Mouse (Mus musculus) thymus, postnatal 25 days (tissue): ENCODE data around the gene Lcn4.

ENCODE experiments used
- DNase-seq: peaks from one replicate; pipeline ENCODE4 v3.0.0; 2022

The Lcn4 gene

GRCm38 (mm10) chr2:26671182-26671581 lies at the start of gene Lcn4:
Gene Lcn4 (minus strand): TSS chr2:26671282.
- DNase-seq: no peak

GRCm38 (mm10) chr2:26686171-26686675 lies 15.1 kb upstream of the Lcn4 start:
- DNase-seq: no peak

GRCm38 (mm10) chr2:26668746-26669145 lies 2.3 kb downstream of the Lcn4 start:
- DNase-seq: peak; percentile 33

- DNase-seq: peak; percentile 70
Observed at GRCm38 (mm10) chr2:26663551-26663950, 7.5 kb downstream of the Lcn4 start.

GRCm38 (mm10) chr2:26663112-26663511 lies 8.0 kb downstream of the Lcn4 start:
- DNase-seq: no peak

GRCm38 (mm10) chr2:26662509-26662882 lies 8.6 kb downstream of the Lcn4 start:
- DNase-seq: no peak

- DNase-seq: peak; percentile 35
Observed at GRCm38 (mm10) chr2:26661768-26662508, 9.1 kb downstream of the Lcn4 start.

- DNase-seq: peak; percentile 45
Observed at GRCm38 (mm10) chr2:26661143-26661752, 9.8 kb downstream of the Lcn4 start.

GRCm38 (mm10) chr2:26657426-26657825 lies 13.7 kb downstream of the Lcn4 start:
- DNase-seq: no peak

GRCm38 (mm10) chr2:26654687-26655086 lies 16.4 kb downstream of the Lcn4 start:
- no peak for DNase-seq

GRCm38 (mm10) chr2:26646643-26647293 lies 24.3 kb downstream of the Lcn4 start:
- peak; percentile 80 for DNase-seq

GRCm38 (mm10) chr2:26643942-26644341 lies 27.1 kb downstream of the Lcn4 start:
- DNase-seq: peak; percentile 56

GRCm38 (mm10) chr2:26641006-26641647 lies 30.0 kb downstream of the Lcn4 start:
- DNase-seq: no peak

GRCm38 (mm10) chr2:26639838-26640830 lies 30.9 kb downstream of the Lcn4 start:
- peak; percentile 96 for DNase-seq

GRCm38 (mm10) chr2:26639083-26639482 lies 32.0 kb downstream of the Lcn4 start:
- DNase-seq: peak; percentile 75

GRCm38 (mm10) chr2:26638572-26638971 lies 32.5 kb downstream of the Lcn4 start:
- no peak for DNase-seq

- DNase-seq: no peak
Observed at GRCm38 (mm10) chr2:26638039-26638438, 33.0 kb downstream of the Lcn4 start.

- no peak for DNase-seq
Observed at GRCm38 (mm10) chr2:26637316-26637932, 33.7 kb downstream of the Lcn4 start.

GRCm38 (mm10) chr2:26636325-26636635 lies 34.8 kb downstream of the Lcn4 start:
- no peak for DNase-seq

- no peak for DNase-seq
Observed at GRCm38 (mm10) chr2:26635489-26636324, 35.4 kb downstream of the Lcn4 start.
